Mouse (Mus musculus) liver, adult (tissue): Measurements from ENCODE around the gene Acads.

ENCODE experiments used
- GATA4 ChIP-seq: IDR thresholded peaks from 2 replicates; pipeline ENCODE4 v1.6.1; 2014; ENCODE audit warnings: mild to moderate bottlenecking, low read length; ENCODE audit not compliant: insufficient replicate concordance

Acads gene

DNA sequence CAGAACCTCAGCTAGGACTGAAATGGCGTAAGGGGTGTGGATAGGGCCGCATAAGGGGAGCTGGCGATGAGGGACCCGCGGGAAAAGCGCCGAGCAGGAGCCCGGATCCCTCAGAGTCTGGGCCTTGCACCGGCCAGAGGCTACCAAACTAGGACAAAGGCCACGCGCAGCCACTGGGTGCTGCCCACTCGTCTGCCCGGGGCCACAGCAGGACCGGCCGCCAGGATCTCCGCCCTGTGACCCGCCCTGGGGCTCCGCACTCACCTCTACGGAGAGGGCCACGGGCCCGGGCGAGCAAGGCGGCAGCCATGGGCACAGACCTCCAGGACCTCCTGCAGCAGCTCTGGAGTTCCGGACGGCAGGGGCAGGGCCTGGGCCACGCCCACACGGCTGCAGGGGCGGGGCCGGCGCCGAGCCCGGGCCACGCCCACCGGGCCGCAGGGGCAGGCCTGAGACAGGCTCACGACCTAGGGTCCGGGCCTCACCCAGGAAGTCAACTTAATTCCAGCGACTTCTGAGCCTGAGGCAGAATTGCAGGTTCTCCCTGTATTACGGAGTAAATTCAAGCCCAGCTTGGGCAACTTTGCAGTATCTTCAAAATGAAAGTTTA is at the start of gene Acads:
TSS of gene Acads (minus strand) at position 386 of the 610 bp plus-strand sequence.
- 0 out of 2 replicates have a peak, but pooled peaks have one; percentile 8 for TF ChIP-seq GATA4

- no peak for TF ChIP-seq GATA4
These were observed 48.2 kb upstream of the Acads start for GRCm38 (mm10) chr5:115167396-115167795.

DNA sequence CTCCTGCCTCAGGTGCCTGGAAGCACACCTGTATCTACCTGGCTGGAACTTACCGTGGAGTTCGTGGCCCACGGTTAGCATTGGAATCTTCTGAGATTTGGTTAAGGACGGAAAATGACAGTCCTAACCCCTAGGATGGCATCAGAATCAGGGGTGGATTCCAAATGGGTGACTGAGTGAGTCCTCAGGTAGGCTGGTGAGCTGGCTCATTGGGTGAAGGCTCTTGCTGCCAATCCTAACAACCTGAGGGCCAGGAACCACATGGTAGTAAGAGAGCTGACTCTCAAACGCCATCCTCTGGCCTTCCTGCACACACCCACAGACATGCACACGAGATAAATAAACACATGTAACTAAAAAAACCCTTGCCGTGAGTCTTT is 47.7 kb upstream of the Acads start:
- TF ChIP-seq GATA4 = no peak

DNA sequence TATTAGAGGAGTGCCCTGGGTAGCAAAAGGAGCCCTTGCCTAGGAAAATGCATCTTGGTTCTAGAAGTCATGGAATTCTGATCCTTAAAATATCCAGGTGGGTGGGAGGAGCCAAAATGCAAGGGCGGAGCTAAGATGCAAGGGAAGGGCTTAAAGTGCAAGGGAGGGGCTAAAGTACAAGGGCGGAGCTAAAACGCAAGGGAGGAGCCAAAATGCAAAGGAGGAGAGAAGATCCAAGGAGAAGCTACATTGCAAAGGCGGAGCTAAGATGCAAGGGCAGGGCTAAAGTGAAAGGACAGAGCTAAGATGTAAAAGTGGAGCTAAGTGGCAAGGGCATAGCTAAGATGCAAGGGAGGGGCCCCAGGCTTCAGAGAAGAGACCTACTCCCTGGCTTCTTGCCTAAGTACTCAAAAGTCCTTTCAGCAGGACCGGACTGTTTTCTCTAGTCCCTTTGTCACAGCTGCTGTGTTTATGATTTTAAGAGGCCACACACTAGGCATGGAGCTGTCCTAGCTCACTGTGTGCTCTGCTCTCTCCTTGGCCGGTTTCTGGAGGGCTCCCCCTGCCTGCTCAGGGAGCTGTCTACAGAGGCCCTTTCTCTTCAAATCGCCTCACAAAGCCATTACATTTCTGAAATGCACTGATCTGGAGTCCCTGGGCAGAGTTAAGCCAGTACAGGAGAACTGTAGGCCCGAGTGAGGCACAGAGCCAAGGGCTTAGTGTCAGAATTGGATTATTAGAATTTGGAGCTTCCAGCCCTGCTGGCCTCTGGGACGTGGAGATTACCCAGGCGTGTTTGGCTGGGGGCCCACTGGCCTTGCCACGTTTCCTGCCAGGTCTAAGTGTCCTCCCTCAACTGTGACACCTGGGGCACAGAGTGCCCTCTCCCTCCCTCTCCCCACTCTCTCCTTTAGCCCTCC is 47.0 kb upstream of the Acads start:
- no peak for TF ChIP-seq GATA4

- TF ChIP-seq GATA4 = no peak
These were observed 46.2 kb upstream of the Acads start for GRCm38 (mm10) chr5:115165351-115165750.

DNA sequence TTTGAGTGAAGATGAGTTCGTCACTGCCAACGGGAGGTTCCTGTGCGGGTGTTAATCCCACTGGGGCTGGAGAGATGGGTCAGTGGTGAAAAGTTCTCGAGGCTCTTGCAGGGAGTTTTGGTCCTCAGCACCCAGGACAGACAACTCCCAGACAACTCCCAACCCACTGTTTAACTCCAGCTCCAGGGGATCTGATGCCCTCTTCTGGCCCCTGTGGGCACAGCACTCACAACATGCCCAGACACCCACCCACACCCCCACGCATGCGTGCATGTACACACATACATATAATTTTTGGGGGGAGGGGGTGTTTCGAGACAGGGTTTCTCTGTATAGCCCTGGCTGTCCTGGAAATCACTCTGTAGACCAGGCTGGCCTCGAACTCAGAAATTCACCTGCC is 44.4 kb upstream of the Acads start:
- TF ChIP-seq GATA4 = no peak

DNA sequence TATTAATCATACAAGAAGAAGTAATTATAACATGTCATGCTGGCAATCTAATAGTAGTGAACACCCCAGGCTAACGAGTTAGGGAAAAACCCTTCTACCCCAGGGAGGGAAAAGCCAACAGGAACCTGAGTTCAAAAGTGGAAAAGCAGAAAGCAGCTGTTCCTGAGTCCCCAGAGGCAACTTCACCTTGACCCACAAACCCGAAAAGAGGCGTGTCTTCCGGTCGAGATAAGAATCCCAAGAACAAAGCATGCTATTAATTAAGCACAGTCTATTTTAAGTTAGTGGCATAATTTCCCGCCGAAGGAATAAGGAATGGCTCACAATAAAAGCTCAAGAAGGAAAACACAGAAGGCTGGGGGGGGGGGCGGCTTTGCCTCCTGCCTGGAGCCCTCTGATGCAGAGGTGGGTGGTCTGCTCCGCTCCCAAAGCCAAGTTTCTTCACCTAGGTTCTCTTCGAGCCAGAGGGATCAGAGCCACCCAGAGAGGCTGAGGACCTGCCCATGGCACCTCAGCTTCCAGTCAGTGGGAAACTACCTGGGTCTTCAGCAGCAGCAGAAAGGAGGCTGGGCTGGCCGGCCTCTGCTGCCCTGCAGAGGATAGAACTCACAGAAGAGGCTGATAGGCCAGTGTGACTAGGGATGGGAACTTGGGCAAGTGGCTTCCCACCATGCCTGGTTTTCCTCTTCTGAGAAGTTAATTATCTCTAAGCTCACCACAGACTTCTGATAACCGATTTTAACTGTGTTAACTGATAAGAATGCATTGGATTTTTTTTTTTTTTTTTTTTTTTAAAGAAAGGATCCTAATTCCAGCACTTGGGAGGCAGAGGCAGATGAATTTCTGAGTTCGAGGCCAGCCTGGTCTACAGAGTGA is 42.2 kb upstream of the Acads start:
- TF ChIP-seq GATA4 = no peak

- no peak for TF ChIP-seq GATA4
These were observed 41.5 kb upstream of the Acads start for GRCm38 (mm10) chr5:115160655-115161054.

GRCm38 (mm10) chr5:115159165-115159564 is 40.0 kb upstream of the Acads start:
- no peak for TF ChIP-seq GATA4

- TF ChIP-seq GATA4 = peak; percentile 21; the same call in 1 of the 2 replicates
These were observed 39.2 kb upstream of the Acads start, which contains the start of gene Mlec for GRCm38 (mm10) chr5:115158040-115158983. TSS of gene Mlec (minus strand) at chr5:115158179.

DNA sequence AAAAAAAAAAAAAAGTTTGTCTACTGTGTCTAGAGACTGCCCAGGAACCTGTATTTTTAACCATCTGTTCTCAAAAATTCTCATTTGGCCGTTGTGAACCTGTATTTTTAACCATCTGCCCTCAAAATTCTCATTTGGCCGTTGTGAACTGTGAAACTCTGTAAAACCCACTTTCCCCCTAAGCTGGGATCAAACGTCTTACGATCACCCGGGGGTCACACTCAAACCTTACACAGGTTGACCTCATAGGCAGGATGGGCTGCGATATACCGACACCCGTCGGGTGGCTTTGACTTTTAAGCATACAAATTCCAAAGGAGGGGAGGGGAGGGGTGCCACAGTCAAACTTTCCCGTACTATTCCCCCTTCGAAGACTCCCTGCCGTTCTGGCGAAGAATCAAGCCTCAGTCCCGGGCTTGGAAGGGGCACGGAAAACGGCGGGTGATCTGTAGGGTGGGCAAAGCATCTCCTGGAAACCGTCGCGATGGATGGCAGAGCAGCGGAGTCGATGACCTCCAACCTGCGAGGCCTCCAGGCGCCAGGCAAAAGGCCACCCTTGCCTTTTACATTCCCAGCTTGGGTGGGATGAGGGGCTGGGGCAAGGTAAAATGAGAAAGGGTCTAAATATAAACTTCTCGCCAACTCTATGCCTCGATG is 37.9 kb upstream of the Acads start:
- no peak for TF ChIP-seq GATA4

DNA sequence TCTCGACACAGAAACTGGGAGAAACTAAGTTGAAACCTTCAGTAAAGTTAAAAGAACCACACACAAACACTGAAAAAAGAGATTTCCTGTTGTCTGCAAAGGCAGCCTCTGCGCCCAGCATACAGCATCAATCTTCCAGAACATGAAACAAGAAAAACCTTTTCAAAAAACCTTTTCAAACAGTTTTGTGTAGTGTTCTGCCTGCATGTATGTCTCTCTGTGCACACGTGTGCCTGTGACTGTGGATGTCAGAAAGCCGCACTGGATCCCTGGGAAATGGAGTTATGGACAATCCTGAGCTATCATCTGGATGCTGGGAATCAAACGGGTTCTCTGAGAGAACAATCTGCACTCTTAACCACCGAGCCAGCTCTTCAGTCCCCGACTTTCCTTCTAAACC is 37.3 kb upstream of the Acads start:
- TF ChIP-seq GATA4 = no peak

GRCm38 (mm10) chr5:115155831-115156230 is 36.7 kb upstream of the Acads start:
- TF ChIP-seq GATA4 = no peak

- no peak for TF ChIP-seq GATA4
These were observed 36.0 kb upstream of the Acads start for GRCm38 (mm10) chr5:115155156-115155631.
